Mouse (Mus musculus): ENCODE results near the gene Bfsp1.

The Bfsp1 gene

GRCm38 (mm10) chr2:143796335-143797013, 66.5 kb downstream of the Bfsp1 start:
- DNase-seq (ENCODE audit: low spot score): no peak

- no peak for DNase-seq (ENCODE audit: low spot score)
Observed at GRCm38 (mm10) chr2:143795858-143796257, 67.1 kb downstream of the Bfsp1 start.

GRCm38 (mm10) chr2:143789911-143790310, 73.1 kb downstream of the Bfsp1 start:
- no peak for DNase-seq (ENCODE audit: low spot score)

GRCm38 (mm10) chr2:143780310-143780709, 82.7 kb downstream of the Bfsp1 start:
- no peak for DNase-seq (ENCODE audit: low spot score)

All from yolk sac, embryonic 10.5 days (tissue).